Mouse (Mus musculus): ENCODE measurements around the gene Wipi2. TPM values are rescaled to one million over a fixed set of nuclear protein-coding genes. Genes with fewer than 3 reads are reported as not detected.

Gene Wipi2
- polyA plus RNA-seq, 1 experiment from 2014 or later: 46.7 TPM

DNA sequence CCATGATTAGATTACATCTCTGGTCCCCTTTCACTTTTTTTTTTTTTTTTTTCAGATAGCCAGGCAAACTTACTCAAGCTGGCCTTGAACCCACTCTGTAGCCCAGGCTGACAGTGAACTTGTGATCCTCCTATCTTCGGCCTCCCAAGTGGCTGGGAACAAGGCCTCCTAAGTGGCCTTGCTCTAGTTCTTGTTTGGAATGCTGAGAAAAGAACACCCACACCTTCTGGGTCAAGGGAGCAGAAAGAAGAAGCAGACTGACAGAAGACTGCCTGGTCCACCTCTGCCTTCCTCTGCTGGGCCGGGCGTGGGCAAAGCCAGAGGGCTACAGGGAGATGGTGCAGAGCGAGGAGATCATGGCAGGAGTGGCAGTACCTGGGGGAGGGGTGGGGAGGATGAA is 17.1 kb upstream of the Wipi2 start:
- WGBS: 90% methylated on average over 4 of the region's 4 CpGs
- Histone ChIP-seq H3K4me3 (no peak overlapping the region), H3K36me3 (replicated peaks) (no peaks in the 10 kb centered on the region), H3K27ac (no peak overlapping the region), H3K4me1 (peaks cover 19% of the 10 kb centered on the region), H3K4me2 (no peak overlapping the region), H3K27me3 (replicated peaks) (0 out of 2 replicates have a peak, but pooled peaks cover 5% of the 10 kb centered on the region), H3K9ac (no peak overlapping the region), H3K9me3 (no peaks in the 10 kb centered on the region)
- ATAC-seq (replicated peaks): no peak

DNA sequence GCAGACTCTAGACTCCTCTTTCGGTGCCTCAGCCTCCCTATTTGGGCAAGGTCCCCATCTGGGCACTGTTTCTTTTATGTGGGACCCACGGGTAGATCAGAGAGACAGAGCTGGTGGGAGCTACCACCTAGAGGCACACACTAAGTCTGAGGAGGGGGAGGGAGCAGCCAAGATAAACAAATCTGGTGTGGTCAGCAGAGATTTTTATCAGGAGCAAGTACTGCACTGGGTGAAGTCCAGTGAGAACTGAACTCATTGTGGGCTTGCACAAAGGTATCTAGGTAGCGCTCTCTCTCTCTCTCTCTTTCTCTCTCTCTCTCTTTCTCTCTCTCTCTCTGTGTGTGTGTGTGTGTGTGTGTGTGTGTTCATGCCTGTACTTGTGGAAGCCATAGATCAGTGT is 13.0 kb upstream of the Wipi2 start:
- H3K9ac ChIP-seq: no peak overlapping the region
- no peak overlapping the region for H3K27ac ChIP-seq
- no peak overlapping the region for H3K4me3 ChIP-seq
- H3K36me3 ChIP-seq (replicated peaks): no peaks in the 10 kb centered on the region
- no peaks in the 10 kb centered on the region for H3K9me3 ChIP-seq
- ATAC-seq (replicated peaks): no peak
- H3K4me2 ChIP-seq: no peak overlapping the region
- peaks cover 5% of the 10 kb centered on the region; the same call in 1 of the 2 replicates for H3K4me1 ChIP-seq
- H3K27me3 ChIP-seq (replicated peaks): no peaks in the 10 kb centered on the region
- WGBS: 74% methylated on average over 3 of the region's 3 CpGs

DNA sequence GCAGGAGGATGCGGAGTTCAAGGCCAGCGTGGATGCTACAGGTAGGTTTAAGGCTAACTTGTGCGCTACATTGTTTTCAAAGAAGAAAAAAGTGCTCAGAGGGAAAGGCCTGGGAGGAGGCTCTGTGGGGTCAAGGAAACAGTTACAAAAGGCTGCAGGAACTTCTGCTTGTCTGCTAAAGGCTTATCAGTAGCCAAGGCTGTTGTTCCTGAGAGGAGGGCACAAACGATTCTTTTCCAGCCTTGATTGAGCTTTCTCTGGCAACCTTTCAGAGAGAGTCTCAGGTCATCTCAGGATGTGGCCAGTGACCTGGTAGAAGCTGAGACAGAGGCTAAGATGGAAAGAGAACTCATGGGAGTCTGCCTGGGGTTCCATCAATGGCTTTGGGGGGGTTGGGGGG is 11.9 kb upstream of the Wipi2 start:
- no peak for ATAC-seq (replicated peaks)
- H3K4me2 ChIP-seq: no peak overlapping the region
- WGBS: 90% methylated on average over 4 of the region's 4 CpGs

DNA sequence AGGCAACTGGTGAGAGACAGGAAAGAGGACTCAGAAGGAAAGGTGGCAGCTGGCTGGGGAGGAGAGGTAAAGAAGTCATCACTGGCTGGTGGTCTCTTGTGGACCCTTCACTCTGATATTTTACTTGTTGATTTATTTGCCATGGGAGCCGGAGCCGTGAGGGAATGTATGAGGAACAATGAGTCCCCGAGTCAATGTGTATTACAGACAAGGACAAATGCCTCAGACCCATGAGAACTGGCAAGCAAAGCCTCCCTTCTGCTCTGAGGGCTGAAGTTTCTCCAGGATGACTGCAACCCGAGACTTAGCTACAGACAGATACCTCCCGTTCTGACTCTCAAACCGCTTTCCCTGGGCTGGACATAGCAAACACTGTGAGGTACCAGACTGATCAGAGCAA is 11.2 kb upstream of the Wipi2 start:
- WGBS: 67% methylated on average over 6 of the region's 6 CpGs
- no peak overlapping the region for H3K4me3 ChIP-seq
- no peak overlapping the region for H3K4me2 ChIP-seq
- peaks cover 9% of the 10 kb centered on the region; the same call in 1 of the 2 replicates for H3K4me1 ChIP-seq
- ATAC-seq (replicated peaks): no peak
- no peak overlapping the region for H3K27ac ChIP-seq
- H3K9ac ChIP-seq: no peak overlapping the region
- H3K36me3 ChIP-seq (replicated peaks): no peaks in the 10 kb centered on the region
- H3K9me3 ChIP-seq: no peaks in the 10 kb centered on the region
- no peaks in the 10 kb centered on the region for H3K27me3 ChIP-seq (replicated peaks)

More for the DNA sequence above, 11.9 kb upstream of the Wipi2 start:
- no peak overlapping the region for H3K9ac ChIP-seq
- H3K9me3 ChIP-seq: no peaks in the 10 kb centered on the region
- no peak overlapping the region for H3K27ac ChIP-seq
- H3K27me3 ChIP-seq (replicated peaks): no peaks in the 10 kb centered on the region
- H3K4me3 ChIP-seq: no peak overlapping the region
- H3K4me1 ChIP-seq: peaks cover 9% of the 10 kb centered on the region; the same call in 1 of the 2 replicates
- no peaks in the 10 kb centered on the region for H3K36me3 ChIP-seq (replicated peaks)

DNA sequence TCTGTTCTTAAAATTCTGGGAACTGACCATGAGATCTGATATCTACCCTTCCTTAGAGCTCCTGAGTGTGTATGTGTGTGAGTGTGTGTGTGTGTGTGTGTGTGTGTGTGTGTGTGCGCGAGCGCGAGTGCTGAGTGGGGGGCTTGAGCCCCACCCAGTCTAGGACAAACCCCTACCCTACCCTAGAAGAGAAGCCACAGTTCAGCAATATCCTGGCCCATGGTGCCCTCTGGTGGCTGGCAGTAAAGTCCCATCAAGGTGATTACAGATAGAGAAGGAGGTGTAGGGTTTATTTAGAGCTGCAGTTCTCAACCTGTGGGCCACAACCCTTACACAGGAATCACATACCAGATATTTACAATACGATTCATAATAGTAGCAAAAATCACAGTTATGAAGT is 7.6 kb upstream of the Wipi2 start:
- Histone ChIP-seq H3K27ac (no peak overlapping the region), H3K4me2 (no peak overlapping the region), H3K4me1 (0 out of 2 replicates have a peak, but pooled peaks cover 4% of the 10 kb centered on the region), H3K27me3 (replicated peaks) (no peaks in the 10 kb centered on the region), H3K9me3 (no peaks in the 10 kb centered on the region), H3K36me3 (replicated peaks) (no peaks in the 10 kb centered on the region), H3K9ac (no peak overlapping the region), H3K4me3 (no peak overlapping the region)
- ATAC-seq (replicated peaks): peak; percentile 39; the same call in 1 of the 2 replicates
- 29% methylated on average over 5 of the region's 5 CpGs for WGBS

DNA sequence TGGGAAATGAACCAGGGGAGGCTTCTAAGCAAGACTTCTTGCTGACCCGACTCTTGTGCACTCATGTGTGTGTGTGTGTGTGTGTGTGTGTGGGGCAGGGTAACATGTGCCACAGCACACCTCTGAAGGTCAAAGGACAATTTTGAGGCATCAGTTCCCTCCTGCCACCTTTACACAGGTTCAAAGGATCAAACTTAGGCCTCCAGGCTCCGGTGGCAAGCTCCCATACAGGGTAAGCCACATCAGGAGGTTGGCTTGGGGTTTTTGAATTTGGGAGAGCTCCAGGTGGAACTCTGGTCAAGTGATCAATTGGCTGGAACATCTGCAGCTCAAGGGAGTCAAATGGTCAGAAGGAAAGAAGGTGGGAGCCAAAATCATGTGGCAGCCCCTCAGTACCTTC is 6.1 kb upstream of the Wipi2 start:
- no peak overlapping the region for H3K9ac ChIP-seq
- no peak overlapping the region for H3K4me3 ChIP-seq
- H3K9me3 ChIP-seq: no peaks in the 10 kb centered on the region
- no peaks in the 10 kb centered on the region for H3K36me3 ChIP-seq (replicated peaks)
- WGBS: 74% methylated on average over 2 of the region's 2 CpGs
- no peak for ATAC-seq (replicated peaks)
- H3K4me1 ChIP-seq: 0 out of 2 replicates have a peak, but pooled peaks cover 4% of the 10 kb centered on the region
- H3K4me2 ChIP-seq: no peak overlapping the region
- H3K27me3 ChIP-seq (replicated peaks): no peaks in the 10 kb centered on the region
- no peak overlapping the region for H3K27ac ChIP-seq

DNA sequence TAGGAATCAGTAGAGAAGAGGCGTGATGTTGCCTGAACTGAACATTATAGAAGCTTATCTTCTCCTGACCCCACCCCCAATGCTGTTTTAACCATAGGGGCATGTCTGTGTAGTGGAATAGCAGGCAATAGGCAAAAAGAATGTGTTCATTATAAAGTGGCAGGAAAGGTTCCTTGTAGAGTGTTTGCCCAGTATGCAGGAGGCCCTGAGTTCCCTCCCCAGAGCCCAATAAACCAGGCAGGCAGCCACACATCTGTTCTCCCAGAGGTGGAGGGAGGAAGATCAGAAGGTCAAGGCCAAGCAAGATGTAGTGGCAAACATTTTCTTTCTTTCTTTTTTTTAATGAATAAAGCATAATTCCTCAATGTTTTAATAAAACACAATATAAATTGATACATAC is 5.4 kb upstream of the Wipi2 start:
- no peaks in the 10 kb centered on the region for H3K9me3 ChIP-seq
- no peak for ATAC-seq (replicated peaks)
- no peaks in the 10 kb centered on the region for H3K27me3 ChIP-seq (replicated peaks)
- no peak overlapping the region for H3K4me2 ChIP-seq
- no peak overlapping the region for H3K9ac ChIP-seq
- H3K36me3 ChIP-seq (replicated peaks): no peaks in the 10 kb centered on the region
- H3K4me3 ChIP-seq: no peak overlapping the region
- 0 out of 2 replicates have a peak, but pooled peaks cover 4% of the 10 kb centered on the region for H3K4me1 ChIP-seq
- WGBS: 75% methylated on average over 1 of the region's 1 CpGs
- no peak overlapping the region for H3K27ac ChIP-seq

DNA sequence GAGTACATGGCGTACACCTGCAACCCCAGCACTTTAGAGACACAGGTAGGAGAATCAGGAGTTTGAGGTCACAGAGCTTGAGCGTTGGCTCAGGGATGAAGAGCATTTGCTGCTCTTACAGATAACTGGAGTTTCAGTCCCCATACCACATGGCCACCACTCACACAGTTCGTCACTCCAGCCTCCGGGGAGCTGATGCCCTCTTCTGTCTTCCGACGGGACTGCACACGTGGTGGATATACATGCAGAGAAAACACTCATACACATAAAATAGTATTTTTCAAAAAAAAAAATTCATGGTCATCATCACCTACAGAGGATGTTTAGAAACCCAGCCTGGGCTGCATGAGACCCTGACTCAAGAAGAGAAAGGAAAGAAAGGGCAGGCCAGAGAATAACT is 4.4 kb upstream of the Wipi2 start:
- no peak for ATAC-seq (replicated peaks)
- no peaks in the 10 kb centered on the region for H3K27me3 ChIP-seq (replicated peaks)
- WGBS: 92% methylated on average over 7 of the region's 7 CpGs
- H3K27ac ChIP-seq: no peak overlapping the region
- H3K9me3 ChIP-seq: no peaks in the 10 kb centered on the region
- H3K36me3 ChIP-seq (replicated peaks): no peaks in the 10 kb centered on the region
- H3K4me1 ChIP-seq: peaks cover 6% of the 10 kb centered on the region; the same call in 1 of the 2 replicates
- H3K4me2 ChIP-seq: no peak overlapping the region
- H3K4me3 ChIP-seq: no peak overlapping the region
- H3K9ac ChIP-seq: no peak overlapping the region

DNA sequence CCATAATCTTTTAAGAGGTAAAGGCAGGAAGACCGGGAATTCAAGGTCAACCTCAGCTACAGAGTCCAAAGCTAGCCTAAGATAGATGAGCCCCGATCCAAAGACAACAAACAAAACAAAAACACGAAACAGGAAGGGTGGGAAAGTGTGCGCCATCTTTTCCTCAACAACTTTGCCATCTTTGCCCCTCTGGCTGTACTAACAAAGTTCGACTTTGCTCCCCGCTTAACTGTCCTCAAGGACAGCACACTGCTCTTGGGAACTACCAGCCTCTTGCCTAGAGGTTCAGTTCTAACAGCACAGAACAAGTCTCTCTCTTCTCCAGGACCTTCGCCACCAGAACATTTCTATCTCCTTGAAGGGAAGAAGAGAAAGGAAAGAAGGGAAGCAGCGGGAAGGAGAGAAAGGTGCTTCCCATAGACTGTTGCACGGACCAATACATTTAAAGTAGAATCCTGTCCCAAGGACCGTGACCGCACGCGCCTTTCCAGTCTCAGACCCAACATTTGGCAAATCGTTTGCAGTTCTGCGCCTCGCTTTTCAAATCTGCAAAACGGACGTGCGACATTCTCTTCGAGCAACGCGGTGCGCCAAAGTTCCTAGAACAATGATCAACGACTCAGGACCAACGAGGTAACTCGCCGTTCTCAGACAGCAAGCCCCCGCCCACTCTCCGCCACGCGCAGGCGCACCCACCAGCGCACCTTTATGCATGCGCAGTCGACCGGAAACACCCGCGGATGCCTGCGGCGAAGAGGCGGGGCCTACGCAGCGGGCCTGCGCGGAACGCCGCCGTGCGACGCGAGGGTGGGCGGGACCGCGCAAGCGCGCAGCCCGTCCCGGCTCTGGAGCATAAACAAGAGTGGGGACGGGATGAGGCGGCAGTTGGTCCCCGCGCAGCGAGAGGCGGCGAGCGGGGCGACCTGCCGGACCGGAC is 1.5 kb downstream of the Wipi2 start:
- Histone ChIP-seq H3K27me3 (replicated peaks) (no peaks in the 10 kb centered on the region), H3K9ac (peak overlapping the region; percentile 70), H3K9me3 (no peaks in the 10 kb centered on the region), H3K4me3 (peak overlapping the region; percentile 79), H3K4me1 (peaks cover 26% of the 10 kb centered on the region), H3K36me3 (replicated peaks) (peaks cover 12% of the 10 kb centered on the region), H3K4me2 (peak overlapping the region; percentile 94), H3K27ac (peak overlapping the region; percentile 80)
- WGBS: 1% methylated on average over 67 of the region's 69 CpGs
- ATAC-seq (replicated peaks): peak; percentile 97

DNA sequence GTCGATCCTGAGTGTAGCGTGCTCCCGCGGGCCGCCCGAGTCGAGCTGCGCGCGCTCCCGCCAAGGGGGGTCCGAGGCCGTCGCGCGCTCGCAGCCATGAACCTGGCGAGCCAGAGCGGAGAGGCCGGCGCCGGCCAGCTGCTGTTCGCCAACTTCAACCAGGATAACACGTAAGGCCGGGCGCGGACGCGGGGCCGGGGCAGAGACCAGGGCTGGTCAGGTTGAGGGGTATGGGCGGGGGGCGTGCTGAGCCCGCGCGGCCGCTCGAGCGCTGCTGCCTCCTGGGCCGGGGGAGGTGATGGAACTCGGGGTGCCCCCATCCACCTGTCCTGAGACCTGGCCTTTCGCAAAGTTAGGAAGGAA is 2.1 kb downstream of the Wipi2 start:
- H3K4me2 ChIP-seq: peak overlapping the region; percentile 94
- ATAC-seq (replicated peaks): no peak; the same call in 1 of the 2 replicates
- peaks cover 26% of the 10 kb centered on the region for H3K4me1 ChIP-seq
- H3K36me3 ChIP-seq (replicated peaks): peaks cover 14% of the 10 kb centered on the region
- H3K27ac ChIP-seq: peak overlapping the region; percentile 80
- H3K9me3 ChIP-seq: no peaks in the 10 kb centered on the region
- H3K27me3 ChIP-seq (replicated peaks): no peaks in the 10 kb centered on the region
- peak overlapping the region; percentile 79 for H3K4me3 ChIP-seq
- H3K9ac ChIP-seq: peak overlapping the region; percentile 70
- WGBS: 0% methylated on average over 40 of the region's 41 CpGs

DNA sequence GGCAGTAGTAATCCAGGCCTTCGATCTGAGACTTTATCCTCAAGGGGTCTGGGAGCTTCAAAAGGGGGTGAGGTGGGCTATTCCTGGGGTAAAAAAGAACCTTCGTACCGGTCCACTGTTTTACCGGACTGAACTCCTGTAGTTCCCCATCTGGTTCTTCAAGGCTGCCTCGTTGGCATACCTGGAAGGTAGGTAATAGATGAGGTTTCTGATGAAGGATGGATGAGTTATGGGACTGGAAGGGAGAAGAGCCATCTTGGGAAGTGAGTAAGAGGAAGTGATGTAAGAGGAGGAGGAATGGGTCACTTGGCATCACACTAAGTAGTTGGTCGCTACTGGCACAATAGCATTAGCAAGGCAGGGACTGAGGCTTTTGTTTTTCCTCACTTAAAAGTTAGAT is 2.7 kb downstream of the Wipi2 start:
- Histone ChIP-seq H3K4me3 (peak overlapping the region; percentile 79), H3K9ac (peak overlapping the region; percentile 70), H3K27me3 (replicated peaks) (no peaks in the 10 kb centered on the region), H3K9me3 (no peaks in the 10 kb centered on the region), H3K27ac (peak overlapping the region; percentile 80; the same call in 1 of the 2 replicates), H3K4me1 (peaks cover 26% of the 10 kb centered on the region), H3K4me2 (peak overlapping the region; percentile 94), H3K36me3 (replicated peaks) (peaks cover 14% of the 10 kb centered on the region)
- no peak for ATAC-seq (replicated peaks)
- WGBS: 5% methylated on average over 6 of the region's 6 CpGs

DNA sequence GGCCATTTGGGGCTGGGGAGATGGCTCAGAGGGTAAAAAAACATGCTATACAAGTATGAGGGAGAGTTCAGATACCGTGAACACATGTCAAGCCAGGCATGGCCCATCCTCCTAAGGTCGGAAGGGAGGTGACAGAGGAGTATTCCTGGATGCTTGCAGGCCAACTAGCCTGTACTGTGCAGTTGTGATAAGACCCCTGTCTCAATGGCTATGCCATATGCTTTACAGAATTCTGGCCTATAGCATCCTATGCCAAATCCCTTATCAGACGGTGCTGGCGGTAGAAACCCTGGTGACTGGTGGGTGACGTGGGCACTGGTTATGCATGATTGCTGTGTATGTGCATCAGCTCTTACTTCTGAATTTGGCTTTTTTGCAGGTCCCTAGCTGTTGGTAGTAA is 10.3 kb downstream of the Wipi2 start:
- no peak overlapping the region for H3K4me2 ChIP-seq
- H3K27me3 ChIP-seq (replicated peaks): no peaks in the 10 kb centered on the region
- 93% methylated on average over 5 of the region's 5 CpGs for WGBS
- ATAC-seq (replicated peaks): no peak
- peaks cover 24% of the 10 kb centered on the region for H3K36me3 ChIP-seq (replicated peaks)
- H3K4me1 ChIP-seq: no peaks in the 10 kb centered on the region
- no peaks in the 10 kb centered on the region for H3K9me3 ChIP-seq
- H3K4me3 ChIP-seq: no peak overlapping the region
- no peak overlapping the region for H3K27ac ChIP-seq
- no peak overlapping the region for H3K9ac ChIP-seq

DNA sequence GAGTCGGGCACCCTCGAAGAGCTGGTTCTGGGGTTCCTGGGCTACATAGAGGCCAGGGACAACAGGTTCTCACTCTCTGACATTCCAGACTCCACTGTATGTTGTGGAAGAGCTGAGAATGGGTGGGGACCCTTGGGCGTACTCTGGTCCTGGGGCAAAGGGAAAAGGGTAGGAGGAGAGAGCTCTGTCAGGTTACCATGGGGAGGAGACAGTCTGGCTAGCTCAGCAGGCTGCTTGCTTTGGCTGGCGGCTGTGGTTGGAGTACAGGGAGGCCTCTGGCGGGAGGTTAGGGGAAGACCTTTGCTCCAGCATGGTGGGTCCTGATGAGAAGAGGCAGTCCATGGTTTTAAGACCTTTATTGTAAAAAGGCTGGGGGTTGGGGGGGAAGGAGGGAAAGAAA is 12.6 kb downstream of the Wipi2 start:
- H3K4me1 ChIP-seq: no peaks in the 10 kb centered on the region
- 80% methylated on average over 5 of the region's 5 CpGs for WGBS
- H3K9me3 ChIP-seq: no peaks in the 10 kb centered on the region
- no peak for ATAC-seq (replicated peaks)
- no peak overlapping the region for H3K4me2 ChIP-seq
- H3K4me3 ChIP-seq: no peak overlapping the region
- no peak overlapping the region for H3K27ac ChIP-seq
- H3K27me3 ChIP-seq (replicated peaks): no peaks in the 10 kb centered on the region
- no peak overlapping the region for H3K9ac ChIP-seq
- H3K36me3 ChIP-seq (replicated peaks): peaks cover 10% of the 10 kb centered on the region

All from midbrain, embryonic 15.5 days (tissue).